Mouse (Mus musculus) MEL (cell line): ENCODE data around the gene Arnt2. TPM values are rescaled to one million over a fixed set of nuclear protein-coding genes. Genes with fewer than 3 reads are reported as not detected.

Experiments used
- DNase-seq: peaks from one replicate; pipeline ENCODE4 v3.0.0; 2011; ENCODE audit warnings: low read depth, low spot score
- H3K27ac ChIP-seq: 2 replicates; pipeline ENCODE4 v1.5.1; 2012; ENCODE audit warnings: low read depth, mild to moderate bottlenecking, control low read depth, low read length, moderate library complexity; ENCODE audit not compliant: control insufficient read depth
- H3K27me3 ChIP-seq, 2 experiments: fragments of 150-350 bp in 1 of 2; sonication (generic) in 1 of 2; 2 replicates each; pipeline ENCODE4 v1.6.1; 2012; ENCODE audit warnings: low read length in 2 of 2, mild to moderate bottlenecking in 2 of 2, improper control_type of control experiment in 1 of 2, moderate library complexity in 1 of 2; ENCODE audit not compliant: insufficient read depth in 2 of 2, control insufficient read depth in 1 of 2
- H3K36me3 ChIP-seq, 2 experiments: 2 replicates each; pipeline ENCODE4 v1.6.1; 2012 to 2014; ENCODE audit warnings: low read length in 2 of 2, improper control_type of control experiment in 1 of 2, inconsistent platforms in 1 of 2, mild to moderate bottlenecking in 1 of 2; ENCODE audit not compliant: insufficient read depth in 2 of 2, control insufficient read depth in 1 of 2
- H3K4me1 ChIP-seq, 2 experiments: fragments of 150-350 bp in 1 of 2; sonication (generic) in 1 of 2; 2 replicates each; pipeline ENCODE4 v1.6.1; 2012; ENCODE audit warnings: low read length in 2 of 2, improper control_type of control experiment in 1 of 2, mild to moderate bottlenecking in 1 of 2; ENCODE audit not compliant: insufficient read depth in 2 of 2, control insufficient read depth in 1 of 2
- H3K4me3 ChIP-seq, 2 experiments: fragments of 150-350 bp in 1 of 2; sonication (generic) in 1 of 2; 2 replicates each; pipeline ENCODE4 v1.5.1; 2012; ENCODE audit warnings: low read depth in 2 of 2, low read length in 2 of 2, mild to moderate bottlenecking in 2 of 2, moderate library complexity in 2 of 2, control low read depth in 1 of 2, improper control_type of control experiment in 1 of 2; ENCODE audit not compliant: control insufficient read depth in 1 of 2, insufficient read depth in 1 of 2
- H3K79me2 ChIP-seq: 2 replicates; pipeline ENCODE4 v1.6.1; 2012; ENCODE audit warnings: mild to moderate bottlenecking, low read length, moderate library complexity; ENCODE audit not compliant: control insufficient read depth, poor library complexity, insufficient read depth
- H3K9ac ChIP-seq: 2 replicates; pipeline ENCODE4 v1.6.1; 2012; ENCODE audit warnings: low read depth, mild to moderate bottlenecking, control low read depth, low read length, moderate library complexity; ENCODE audit not compliant: control insufficient read depth, poor library complexity, severe bottlenecking
- H3K9me3 ChIP-seq: fragments of 150-350 bp; sonication (generic); replicated peaks from 2 replicates; pipeline ENCODE4 v1.6.1; 2012; ENCODE audit warnings: mild to moderate bottlenecking, low read length, improper control_type of control experiment, moderate library complexity; ENCODE audit not compliant: insufficient read depth
- BHLHE40 ChIP-seq: IDR thresholded peaks from 2 replicates; pipeline ENCODE4 v1.6.1; 2012; ENCODE audit warnings: low read depth, mild to moderate bottlenecking, inconsistent platforms, low read length, improper control_type of control experiment, borderline replicate concordance
- CHD2 ChIP-seq: IDR thresholded peaks from 2 replicates; pipeline ENCODE4 v1.6.1; 2011; ENCODE audit warnings: low read length, improper control_type of control experiment
- E2F4 ChIP-seq: IDR thresholded peaks from 2 replicates; pipeline ENCODE4 v1.6.1; 2011; ENCODE audit warnings: low read depth, low read length, improper control_type of control experiment, borderline replicate concordance
- ELF1 ChIP-seq: IDR thresholded peaks from 2 replicates; pipeline ENCODE4 v1.6.1; 2014; ENCODE audit warnings: low read depth, mild to moderate bottlenecking, inconsistent platforms, low read length, improper control_type of control experiment, moderate library complexity
- GATA1 ChIP-seq: IDR thresholded peaks from 2 replicates; pipeline ENCODE4 v1.6.1; 2011; ENCODE audit warnings: low read depth, low read length, improper control_type of control experiment
- HCFC1 ChIP-seq: IDR thresholded peaks from 2 replicates; pipeline ENCODE4 v1.6.1; 2012; ENCODE audit warnings: low read depth, mild to moderate bottlenecking, inconsistent platforms, low read length, improper control_type of control experiment, moderate library complexity
- JUND ChIP-seq: IDR thresholded peaks from 2 replicates; pipeline ENCODE4 v1.6.1; 2011; ENCODE audit warnings: low read depth, mild to moderate bottlenecking, improper control_type of control experiment, low read length
- KAT2A ChIP-seq: conservative IDR thresholded peaks from 2 replicates; pipeline ENCODE4 v1.6.1; 2012; ENCODE audit warnings: low read depth, low read length, improper control_type of control experiment, inconsistent platforms
- MAFK ChIP-seq: IDR thresholded peaks from 2 replicates; pipeline ENCODE4 v1.6.1; 2011; ENCODE audit warnings: low read depth, mild to moderate bottlenecking, low read length, improper control_type of control experiment, borderline replicate concordance
- MEF2A ChIP-seq: IDR thresholded peaks from 2 replicates; pipeline ENCODE4 v1.6.1; 2014; ENCODE audit warnings: low read depth, mild to moderate bottlenecking, inconsistent platforms, low read length, improper control_type of control experiment; ENCODE audit not compliant: poor library complexity, insufficient replicate concordance, severe bottlenecking; ENCODE audit errors: extremely low read depth
- MXI1 ChIP-seq: IDR thresholded peaks from 2 replicates; pipeline ENCODE4 v1.6.1; 2011; ENCODE audit warnings: mild to moderate bottlenecking, low read depth, low read length, improper control_type of control experiment
- MYC ChIP-seq: IDR thresholded peaks from 2 replicates; pipeline ENCODE4 v1.6.1; 2011; ENCODE audit warnings: low read depth, mild to moderate bottlenecking, low read length, improper control_type of control experiment, moderate library complexity
- NELFE ChIP-seq: IDR thresholded peaks from 2 replicates; pipeline ENCODE4 v1.6.1; 2011; ENCODE audit warnings: low read depth, low read length, improper control_type of control experiment
- NRF1 ChIP-seq: IDR thresholded peaks from 2 replicates; pipeline ENCODE4 v1.6.1; 2014; ENCODE audit warnings: low read depth, mild to moderate bottlenecking, inconsistent platforms, low read length, improper control_type of control experiment, moderate library complexity; ENCODE audit not compliant: poor library complexity, insufficient read depth, severe bottlenecking
- POLR2A ChIP-seq, 2 experiments: IDR thresholded peaks; 2 replicates each; pipeline ENCODE4 v1.6.1; 2011 to 2012; ENCODE audit warnings: low read length in 2 of 2, mild to moderate bottlenecking in 2 of 2, control low read depth in 1 of 2, improper control_type of control experiment in 1 of 2, low read depth in 1 of 2, moderate library complexity in 1 of 2; ENCODE audit not compliant: control insufficient read depth in 1 of 2, insufficient read depth in 1 of 2, poor library complexity in 1 of 2
- SMC3 ChIP-seq: IDR thresholded peaks from 2 replicates; pipeline ENCODE4 v1.6.1; 2011; ENCODE audit warnings: low read depth, low read length, improper control_type of control experiment
- TAL1 ChIP-seq: IDR thresholded peaks from 2 replicates; pipeline ENCODE4 v1.6.1; 2012; ENCODE audit warnings: mild to moderate bottlenecking, inconsistent platforms, low read length, moderate library complexity, mixed read lengths
- TBP ChIP-seq: IDR thresholded peaks from 2 replicates; pipeline ENCODE4 v1.8.0; 2011; ENCODE audit warnings: low read depth, low read length, improper control_type of control experiment
- UBTF ChIP-seq: IDR thresholded peaks from 2 replicates; pipeline ENCODE4 v1.6.1; 2012; ENCODE audit warnings: low read depth, mild to moderate bottlenecking, inconsistent platforms, low read length, improper control_type of control experiment, moderate library complexity, borderline replicate concordance; ENCODE audit not compliant: insufficient read depth
- USF2 ChIP-seq, 2 experiments: IDR thresholded peaks; 2 replicates each; pipeline ENCODE4 v1.6.1; 2011 to 2012; ENCODE audit warnings: improper control_type of control experiment in 2 of 2, low read length in 2 of 2, borderline replicate concordance in 1 of 2, inconsistent platforms in 1 of 2, low read depth in 1 of 2, mild to moderate bottlenecking in 1 of 2; ENCODE audit not compliant: insufficient read depth in 1 of 2
- ZNF384 ChIP-seq: IDR thresholded peaks from 2 replicates; pipeline ENCODE4 v1.6.1; 2012; ENCODE audit warnings: low read depth, mild to moderate bottlenecking, inconsistent platforms, low read length, improper control_type of control experiment
- polyA plus RNA-seq, 2 experiments: library from polyadenylated mRNA; stranded (reverse) in 1 of 2; unstranded in 1 of 2; fragments of >175 nt in 1 of 2; fragments of >200 nt in 1 of 2; gene quantifications; 2 replicates each; pipeline versions ENCODE4 v1.2.1 to v1.2.4; 2012; ENCODE audit warnings: low replicate concordance in 2 of 2, low read depth in 1 of 2; ENCODE audit not compliant: insufficient read length in 2 of 2, insufficient read depth in 1 of 2, missing spikeins in 1 of 2
- total RNA-seq: library from RNA; depleted of rRNA; stranded (reverse); fragments of 300-350 nt; gene quantifications from 2 replicates; pipeline ENCODE4 v1.2.3, GENCODE M21; 2012

The Arnt2 gene
- total and polyA plus RNA-seq, 3 experiments: not detected

GRCm38 (mm10) chr7:84396581-84396980 is 13.4 kb downstream of the Arnt2 start:
- Histone ChIP-seq H3K27me3 (no peaks in the 10 kb centered on the region), H3K4me3 (no peak overlapping the region), H3K9me3 (no peaks in the 10 kb centered on the region), H3K4me1 (no peaks in the 10 kb centered on the region), H3K27ac (no peak overlapping the region), H3K36me3 (no peaks in the 10 kb centered on the region), H3K9ac (no peak overlapping the region), H3K79me2 (no peaks in the 10 kb centered on the region)
- TF ChIP-seq JUND: no peak
- TF ChIP-seq HCFC1: no peak
- no peak for TF ChIP-seq ELF1
- no peak for TF ChIP-seq MYC
- no peak for TF ChIP-seq MEF2A
- TF ChIP-seq NRF1: no peak
- TF ChIP-seq GATA1: no peak
- no peak for TF ChIP-seq ZNF384
- no peak for DNase-seq

DNA sequence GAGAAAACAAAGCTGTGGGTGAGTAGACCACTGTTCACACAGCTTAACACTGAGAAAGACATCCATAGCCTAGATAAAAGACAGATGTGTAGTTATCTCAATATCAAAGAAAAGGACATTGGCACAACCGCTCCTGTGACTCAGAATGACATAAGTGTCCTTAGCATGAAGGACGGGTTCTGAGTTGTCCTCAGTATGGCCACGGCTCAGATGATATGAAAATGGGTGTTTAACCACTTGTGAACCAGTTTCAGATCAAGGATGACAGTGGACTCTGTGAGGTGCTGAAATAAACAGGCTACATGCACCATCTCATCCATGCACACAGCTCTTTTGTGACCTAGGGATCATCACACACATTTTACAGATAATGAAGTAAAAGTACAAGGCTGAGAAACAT is 22.1 kb downstream of the Arnt2 start:
- Histone ChIP-seq H3K27me3 (no peaks in the 10 kb centered on the region), H3K9me3 (no peaks in the 10 kb centered on the region)
- TF ChIP-seq MXI1 (no peak), NELFE (no peak), ELF1 (no peak), POLR2A (IDR thresholded peaks at IDR 0.05; ENCODE audit: control insufficient read depth in 1 of 2, insufficient read depth in 1 of 2, low read depth in 1 of 2, low read length in 2 of 2, poor library complexity in 1 of 2) (no peak), BHLHE40 (no peak), CHD2 (no peak), ZNF384 (no peak), NRF1 (no peak), MEF2A (no peak), USF2 (IDR thresholded peaks at IDR 0.05; ENCODE audit: borderline replicate concordance in 1 of 2, insufficient read depth in 1 of 2, low read depth in 1 of 2, low read length in 2 of 2) (no peak), E2F4 (no peak), KAT2A (no peak), TAL1 (no peak), SMC3 (no peak), GATA1 (no peak), TBP (no peak), MAFK (no peak), UBTF (no peak), JUND (no peak)
- TF ChIP-seq, all 39 proteins: peak for 0
- H3K79me2 ChIP-seq: no peaks in the 10 kb centered on the region
- H3K9ac ChIP-seq: no peak overlapping the region
- no peak for DNase-seq
- H3K36me3 ChIP-seq: no peaks in the 10 kb centered on the region
- H3K4me3 ChIP-seq: no peak overlapping the region
- H3K4me1 ChIP-seq: no peaks in the 10 kb centered on the region
- H3K27ac ChIP-seq: no peak overlapping the region
